ENCODE assay signal across 26 mouse cellular contexts in genomic region chr8:51809466-51809865, GRCm38 (mm10).
DNase-seq lines count a peak whose midpoint lies in the region; ATAC-seq lines count a peak whose summit lies in the region.
"Had no signal": no experiment of that assay in that cellular context is flagged by ENCODE, and none has a peak within 500 bp of the region (broad histone marks: within the 10 kb centered on the region; RNA-seq: fewer than 3 reads in every experiment).

No protein-coding gene starts in this region.

- no peak for ATAC-seq in hindbrain, embryonic 14.5 days (ENCODE audit: low FRiP score)
- ATAC-seq in hindbrain, embryonic 12.5 days (ENCODE audit: low FRiP score) = no peak
- no peak for ATAC-seq in midbrain, embryonic 14.5 days (ENCODE audit: low FRiP score, low TSS enrichment)
- ATAC-seq in midbrain, embryonic 15.5 days (replicated peaks) = no peak
- ATAC-seq: forebrain, embryonic 13.5 days; inflammation-experienced regulatory T-cells, adult 6 months; intestine, embryonic 16.5 days; Patski had no signal

- H3K9ac ChIP-seq in hindbrain, embryonic 14.5 days = no peak overlapping the region
- H3K9ac ChIP-seq in hindbrain, embryonic 12.5 days = no peak overlapping the region
- no peak overlapping the region for H3K9ac ChIP-seq in midbrain, embryonic 14.5 days (replicated peaks; ENCODE audit: low read length)
- no peak overlapping the region for H3K9ac ChIP-seq in midbrain, embryonic 15.5 days
- H3K9ac ChIP-seq: embryonic facial prominence, embryonic 12.5 days; forebrain, embryonic 13.5 days; heart, embryonic 12.5 days; heart, embryonic 15.5 days; hindbrain, embryonic 15.5 days had no signal

- H3K27ac ChIP-seq in hindbrain, embryonic 14.5 days = no peak overlapping the region
- no peak overlapping the region for H3K27ac ChIP-seq in hindbrain, embryonic 12.5 days
- H3K27ac ChIP-seq in midbrain, embryonic 14.5 days (replicated peaks; ENCODE audit: low read depth, low read length) = no peak overlapping the region
- no peak overlapping the region for H3K27ac ChIP-seq in midbrain, embryonic 15.5 days
- H3K27ac ChIP-seq: embryonic facial prominence, embryonic 12.5 days; forebrain, embryonic 10.5 days; forebrain, embryonic 13.5 days; heart, embryonic 15.5 days; hindbrain, embryonic 10.5 days; hindbrain, embryonic 15.5 days had no signal

- H3K9me3 ChIP-seq in hindbrain, embryonic 14.5 days (ENCODE audit: control insufficient read depth, low read length) = no peaks in the 10 kb centered on the region
- H3K9me3 ChIP-seq in hindbrain, embryonic 12.5 days (replicated peaks) = no peaks in the 10 kb centered on the region
- H3K9me3 ChIP-seq in midbrain, embryonic 14.5 days (ENCODE audit: control insufficient read depth, low read length) = no peaks in the 10 kb centered on the region
- no peaks in the 10 kb centered on the region for H3K9me3 ChIP-seq in midbrain, embryonic 15.5 days
- H3K9me3 ChIP-seq: embryonic facial prominence, embryonic 12.5 days; forebrain, embryonic 10.5 days; forebrain, embryonic 13.5 days; heart, embryonic 15.5 days; hindbrain, embryonic 10.5 days; hindbrain, embryonic 15.5 days had no signal

- H3K27me3 ChIP-seq in hindbrain, embryonic 14.5 days (ENCODE audit: control insufficient read depth, insufficient read depth, low read length) = no peaks in the 10 kb centered on the region
- H3K27me3 ChIP-seq in hindbrain, embryonic 12.5 days = no peaks in the 10 kb centered on the region
- no peaks in the 10 kb centered on the region for H3K27me3 ChIP-seq in midbrain, embryonic 14.5 days (ENCODE audit: control insufficient read depth, insufficient read depth, low read length)
- H3K27me3 ChIP-seq in midbrain, embryonic 15.5 days (replicated peaks) = no peaks in the 10 kb centered on the region
- H3K27me3 ChIP-seq: embryonic facial prominence, embryonic 12.5 days; forebrain, embryonic 13.5 days; heart, embryonic 12.5 days; heart, embryonic 15.5 days; hindbrain, embryonic 15.5 days; Patski had no signal

- no peaks in the 10 kb centered on the region for H3K36me3 ChIP-seq in hindbrain, embryonic 14.5 days (replicated peaks; ENCODE audit: control insufficient read depth, insufficient read depth)
- H3K36me3 ChIP-seq in hindbrain, embryonic 12.5 days = no peaks in the 10 kb centered on the region
- no peaks in the 10 kb centered on the region for H3K36me3 ChIP-seq in midbrain, embryonic 14.5 days (ENCODE audit: control insufficient read depth, insufficient read depth, low read length)
- no peaks in the 10 kb centered on the region for H3K36me3 ChIP-seq in midbrain, embryonic 15.5 days (replicated peaks)
- H3K36me3 ChIP-seq: embryonic facial prominence, embryonic 12.5 days; forebrain, embryonic 10.5 days; heart, embryonic 12.5 days; heart, embryonic 15.5 days; hindbrain, embryonic 10.5 days; hindbrain, embryonic 15.5 days had no signal

- DNase-seq in hindbrain, embryonic 14.5 days (ENCODE audit: low spot score) = peak; percentile 28
- peak; percentile 26 for DNase-seq in midbrain, embryonic 14.5 days
- DNase-seq in brain, adult 2 months (ENCODE audit: low read depth, low spot score) = peak; percentile 2
- no peak for DNase-seq in cerebellum, adult 8-10 months
- DNase-seq: adrenal gland, postnatal 10 days; adrenal gland, postnatal 36 days; cerebellum, adult 11-12 months; cerebellum, adult 9-10 months; cerebellum, postnatal 14 days; gastrocnemius, postnatal 25 days; heart, adult 18-20 months; heart, postnatal 10 days; heart, postnatal 36 days; kidney, adult 18-20 months had no signal

- H3K4me2 ChIP-seq in hindbrain, embryonic 14.5 days (replicated peaks) = no peak overlapping the region
- H3K4me2 ChIP-seq in hindbrain, embryonic 12.5 days (replicated peaks) = no peak overlapping the region
- no peak overlapping the region for H3K4me2 ChIP-seq in midbrain, embryonic 14.5 days (ENCODE audit: low read length)
- H3K4me2 ChIP-seq in midbrain, embryonic 15.5 days = no peak overlapping the region
- H3K4me2 ChIP-seq: embryonic facial prominence, embryonic 12.5 days; forebrain, embryonic 13.5 days; heart, embryonic 12.5 days; heart, embryonic 15.5 days; hindbrain, embryonic 15.5 days had no signal

- no peak overlapping the region for H3K4me3 ChIP-seq in hindbrain, embryonic 14.5 days (replicated peaks; ENCODE audit: low read length)
- H3K4me3 ChIP-seq in hindbrain, embryonic 12.5 days = no peak overlapping the region
- no peak overlapping the region for H3K4me3 ChIP-seq in midbrain, embryonic 14.5 days (replicated peaks; ENCODE audit: low read depth, low read length)
- H3K4me3 ChIP-seq in midbrain, embryonic 15.5 days = no peak overlapping the region
- H3K4me3 ChIP-seq: embryonic facial prominence, embryonic 12.5 days; forebrain, embryonic 10.5 days; forebrain, embryonic 13.5 days; heart, embryonic 12.5 days; heart, embryonic 15.5 days; hindbrain, embryonic 10.5 days; hindbrain, embryonic 15.5 days had no signal

- H3K4me1 ChIP-seq in hindbrain, embryonic 14.5 days (replicated peaks; ENCODE audit: control insufficient read depth, insufficient read depth, low read length) = no peaks in the 10 kb centered on the region
- H3K4me1 ChIP-seq in hindbrain, embryonic 12.5 days = no peaks in the 10 kb centered on the region
- H3K4me1 ChIP-seq in midbrain, embryonic 14.5 days (ENCODE audit: control insufficient read depth, insufficient read depth, low read length) = no peaks in the 10 kb centered on the region
- H3K4me1 ChIP-seq in midbrain, embryonic 15.5 days = no peaks in the 10 kb centered on the region
- H3K4me1 ChIP-seq: embryonic facial prominence, embryonic 12.5 days; forebrain, embryonic 10.5 days; forebrain, embryonic 13.5 days; heart, embryonic 12.5 days; heart, embryonic 15.5 days; hindbrain, embryonic 10.5 days; hindbrain, embryonic 15.5 days had no signal

- WGBS in hindbrain, embryonic 14.5 days = 48% methylated on average over 1 of the region's 1 CpGs
- WGBS in hindbrain, embryonic 12.5 days = 74% methylated on average over 1 of the region's 1 CpGs
- WGBS in midbrain, embryonic 14.5 days = 42% methylated on average over 1 of the region's 1 CpGs
- WGBS in midbrain, embryonic 15.5 days = 21% methylated on average over 1 of the region's 1 CpGs
